Mouse (Mus musculus) embryo, embryonic 9.5 days (tissue): ENCODE results near the gene Zbtb24.

Experiments
- DNase-seq: peaks from one replicate; pipeline ENCODE4 v3.0.0-alpha.2; 2017; ENCODE audit errors: extremely low spot score

The Zbtb24 gene

GRCm38 (mm10) chr10:41464401-41464955 lies 14.3 kb downstream of the Zbtb24 start:
- no peak for DNase-seq

GRCm38 (mm10) chr10:41467325-41467724 lies 17.1 kb downstream of the Zbtb24 start:
- DNase-seq: no peak

- no peak for DNase-seq
Measured at GRCm38 (mm10) chr10:41470693-41471092, 20.5 kb downstream of the Zbtb24 start.

- DNase-seq: no peak
Measured at GRCm38 (mm10) chr10:41472534-41472933, 22.4 kb downstream of the Zbtb24 start.

GRCm38 (mm10) chr10:41472962-41473481 lies 22.8 kb downstream of the Zbtb24 start:
- DNase-seq: no peak

GRCm38 (mm10) chr10:41473782-41474468 lies 23.7 kb downstream of the Zbtb24 start:
- no peak for DNase-seq

- DNase-seq: no peak
Measured at GRCm38 (mm10) chr10:41474981-41475391, 24.8 kb downstream of the Zbtb24 start.

GRCm38 (mm10) chr10:41476171-41477017 lies 26.2 kb downstream of the Zbtb24 start, which contains the start of gene Mical1:
Gene Mical1 (plus strand): TSS chr10:41476314.
- peak; percentile 81 for DNase-seq

GRCm38 (mm10) chr10:41477018-41477277 lies 26.8 kb downstream of the Zbtb24 start:
- peak; percentile 70 for DNase-seq

GRCm38 (mm10) chr10:41477278-41478181 lies 27.3 kb downstream of the Zbtb24 start:
- DNase-seq: peak; percentile 71

GRCm38 (mm10) chr10:41479961-41480360 lies 29.8 kb downstream of the Zbtb24 start:
- DNase-seq: no peak

- DNase-seq: no peak
Measured at GRCm38 (mm10) chr10:41480938-41481880, 31.0 kb downstream of the Zbtb24 start.

- no peak for DNase-seq
Measured at GRCm38 (mm10) chr10:41482446-41482845, 32.3 kb downstream of the Zbtb24 start.

GRCm38 (mm10) chr10:41485778-41486177 lies 35.6 kb downstream of the Zbtb24 start:
- no peak for DNase-seq

- DNase-seq: no peak
Measured at GRCm38 (mm10) chr10:41486506-41487170, 36.5 kb downstream of the Zbtb24 start.

GRCm38 (mm10) chr10:41488877-41489276 lies 38.7 kb downstream of the Zbtb24 start:
- no peak for DNase-seq

- no peak for DNase-seq
Measured at GRCm38 (mm10) chr10:41489294-41489693, 39.1 kb downstream of the Zbtb24 start.

- peak; percentile 98 for DNase-seq
Measured at GRCm38 (mm10) chr10:41489708-41490517, 39.7 kb downstream of the Zbtb24 start, which contains the start of the genes Smpd2 and Ppil6. Gene Smpd2 (minus strand): TSS chr10:41490369. Gene Ppil6 (plus strand): TSS chr10:41490439.

- DNase-seq: no peak
Measured at GRCm38 (mm10) chr10:41490518-41490873, 40.3 kb downstream of the Zbtb24 start.
